Mouse (Mus musculus) Patski (cell line): ENCODE results near the gene Id1. TPM values are rescaled to one million over a fixed set of nuclear protein-coding genes. Genes with fewer than 3 reads are reported as not detected.

Experiments
- ATAC-seq: fragments of 100-300 bp; one replicate; pipeline ENCODE4 v1.8.0; 2021
- CTCF ChIA-PET: fragments of 350-600 bp; sonication (Branson Sonifier 250); formaldehyde crosslinking; loops from one replicate; lab custom pipeline; 2022; ENCODE audit warnings: inconsistent platforms; lab: Charles Lee
- POLR2A ChIA-PET: fragments of 350-600 bp; sonication (Branson Sonifier 250); formaldehyde crosslinking; loops from one replicate; lab custom pipeline; 2022; ENCODE audit warnings: antibody characterized with exemption, inconsistent platforms; lab: Charles Lee
- DNase-seq: peaks from one replicate; pipeline ENCODE4 v3.0.0-alpha.2; 2011; ENCODE audit warnings: low read depth, low spot score
- H3K27me3 ChIP-seq: fragments of 371-371 bp; one replicate; pipeline ENCODE4 v1.5.1; 2021
- CTCF ChIP-seq: fragments of 100-300 bp; IDR thresholded peaks from one replicate; pipeline ENCODE4 v1.5.1; 2021
- in situ Hi-C: fragments of 300-500 bp; cut with MboI; formaldehyde crosslinking; loops from 3 replicates; pipeline ENCODE4 v1.11.1; 2018; ENCODE audit warnings: low pct_unique_long_range_greater_than_20kb, mixed read lengths
- polyA plus RNA-seq: library from polyadenylated mRNA; unstranded; gene quantifications from one replicate; pipeline ENCODE4 v1.2.3, GENCODE M21; 2021

Id1 gene
- polyA plus RNA-seq, 1 experiment from 2014 or later = 117 TPM

DNA sequence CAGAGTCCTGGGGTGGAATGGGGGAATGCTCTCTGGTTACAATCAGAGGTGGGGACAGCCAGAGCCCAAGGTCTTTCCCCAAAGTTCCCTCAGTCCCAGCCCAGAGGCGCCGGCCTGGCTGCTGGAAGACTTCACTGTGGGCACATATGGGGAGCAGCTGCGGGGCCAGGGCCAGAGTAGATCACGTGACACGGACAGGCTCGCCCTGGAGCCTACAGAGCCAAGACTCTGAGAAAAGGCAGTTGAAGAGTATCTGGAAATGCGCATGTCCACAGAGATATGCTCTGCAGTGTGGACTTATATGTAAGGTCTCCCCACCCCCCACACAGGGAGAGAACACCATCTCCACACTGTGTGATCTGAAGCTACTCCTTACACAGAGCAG lies 6.4 kb upstream of the Id1 start:
- ChIA-PET POLR2A (no interaction called here), CTCF (interaction anchor here (1.6 kb wide), 1 partner anchor 13 kb away, joined by 3 read pairs; no protein-coding TSS in a partner anchor)
- DNase-seq (no peak), ATAC-seq (no peak)
- in situ Hi-C loops = no loop called here
- H3K27me3 ChIP-seq = no peaks in the 10 kb centered on the region
- TF ChIP-seq CTCF = no peak

DNA sequence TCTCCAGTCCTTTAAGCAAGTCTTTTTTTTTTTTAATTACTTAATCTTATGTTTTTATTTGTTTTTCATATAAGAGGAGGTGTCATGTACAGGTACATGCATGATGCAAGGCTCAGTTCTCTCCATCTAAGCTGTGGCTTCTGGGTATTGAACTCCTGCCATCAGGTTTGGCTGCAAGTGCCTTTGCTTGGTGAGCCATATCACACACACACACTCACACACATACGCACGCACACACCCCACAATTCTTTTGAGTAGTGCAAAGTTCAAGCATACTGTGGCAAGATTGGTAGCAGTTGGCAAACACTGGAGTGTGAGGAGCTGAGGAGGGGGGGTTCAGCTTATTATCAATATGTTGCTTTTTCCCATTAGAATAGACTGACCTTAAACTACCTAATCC lies 2.9 kb upstream of the Id1 start:
- H3K27me3 ChIP-seq = no peaks in the 10 kb centered on the region
- no peak for DNase-seq
- ATAC-seq = no peak
- in situ Hi-C loops = no loop called here
- TF ChIP-seq CTCF = no peak
- ChIA-PET CTCF (interaction anchor here (0.9 kb wide), 1 partner anchor 13 kb away, joined by 3 read pairs; no protein-coding TSS in a partner anchor), POLR2A (interaction anchor here (0.9 kb wide), 1 partner anchor 28 kb away, joined by 3 read pairs; no protein-coding TSS in a partner anchor)

DNA sequence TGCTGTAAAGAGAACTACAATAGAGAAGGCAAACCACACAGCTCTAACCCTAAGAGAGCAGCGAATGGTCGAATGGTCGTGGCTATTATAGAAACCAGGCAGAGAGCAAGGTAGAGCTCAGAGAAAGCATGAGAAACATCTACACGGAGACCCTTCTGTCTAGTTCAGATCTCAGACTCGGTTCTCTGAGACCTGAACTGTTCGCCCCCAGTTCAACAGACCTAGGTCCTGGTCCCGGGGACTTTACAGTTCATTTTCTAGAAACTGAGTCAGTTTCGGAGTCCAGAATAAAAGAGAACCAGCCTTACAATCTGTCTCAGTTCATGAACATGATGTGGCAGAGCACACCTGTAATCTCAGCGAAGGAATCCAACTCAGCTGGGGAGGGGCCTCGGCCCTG lies 1.6 kb upstream of the Id1 start:
- H3K27me3 ChIP-seq = no peaks in the 10 kb centered on the region
- in situ Hi-C loops = no loop called here
- ChIA-PET CTCF (interaction anchor here (1.1 kb wide), 1 partner anchor 11 kb away, joined by 3 read pairs; no protein-coding TSS in a partner anchor), POLR2A (interaction anchor here (0.8 kb wide), 1 partner anchor 12 kb away, joined by 4 read pairs; no protein-coding TSS in a partner anchor)
- TF ChIP-seq CTCF = no peak
- DNase-seq (no peak), ATAC-seq (no peak)

DNA sequence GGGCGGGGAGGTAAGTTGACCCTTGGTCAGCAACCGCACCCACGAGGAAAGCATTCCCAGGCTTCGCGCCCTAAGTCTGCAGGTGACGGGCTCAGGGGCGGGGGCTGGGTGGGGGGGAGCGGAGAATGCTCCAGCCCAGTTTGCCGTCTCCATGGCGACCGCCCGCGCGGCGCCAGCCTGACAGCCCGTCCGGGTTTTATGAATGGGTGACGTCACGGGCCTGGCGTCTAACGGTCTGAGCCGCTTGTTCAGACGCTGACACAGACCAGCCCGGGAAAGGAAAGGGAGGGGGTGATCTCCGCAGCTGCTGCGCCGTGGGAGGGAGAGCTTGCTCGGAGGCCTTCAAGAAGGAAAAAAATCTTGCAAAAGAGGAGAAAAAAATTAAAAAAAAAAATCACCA lies 1.1 kb upstream of the Id1 start:
- DNase-seq = no peak
- TF ChIP-seq CTCF = no peak
- ChIA-PET CTCF (interaction anchor here (2.5 kb wide), 1 partner anchor 38 kb away, joined by 14 read pairs; no protein-coding TSS in a partner anchor), POLR2A (interaction anchor here (0.8 kb wide), 1 partner anchor 12 kb away, joined by 4 read pairs; no protein-coding TSS in a partner anchor)
- ATAC-seq = peak; percentile 45
- no peaks in the 10 kb centered on the region for H3K27me3 ChIP-seq
- in situ Hi-C loops = loop anchor here (5.0 kb wide), 1 partner anchor 172 kb away; no protein-coding TSS in a partner anchor

DNA sequence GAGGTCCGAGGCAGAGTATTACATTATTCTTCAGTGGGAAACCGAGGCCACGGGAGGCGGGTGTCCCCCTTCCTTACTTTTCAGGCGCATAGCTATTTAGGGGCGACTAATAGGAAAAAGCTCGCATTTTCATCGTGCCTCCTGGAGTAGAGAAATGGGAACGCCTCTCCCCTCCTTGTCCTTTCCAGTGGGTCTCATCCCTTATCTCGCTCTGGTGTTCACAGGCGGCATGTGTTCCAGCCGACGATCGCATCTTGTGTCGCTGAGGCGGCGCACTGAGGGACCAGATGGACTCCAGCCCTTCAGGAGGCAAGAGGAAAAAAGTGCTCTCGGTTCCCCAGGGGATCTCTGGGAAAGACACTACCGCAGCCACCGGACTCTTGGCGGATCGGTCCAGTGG lies 697 bp downstream of the Id1 start:
- DNase-seq = no peak
- in situ Hi-C loops = loop anchor here (5.0 kb wide), 1 partner anchor 171 kb away; no protein-coding TSS in a partner anchor

DNA sequence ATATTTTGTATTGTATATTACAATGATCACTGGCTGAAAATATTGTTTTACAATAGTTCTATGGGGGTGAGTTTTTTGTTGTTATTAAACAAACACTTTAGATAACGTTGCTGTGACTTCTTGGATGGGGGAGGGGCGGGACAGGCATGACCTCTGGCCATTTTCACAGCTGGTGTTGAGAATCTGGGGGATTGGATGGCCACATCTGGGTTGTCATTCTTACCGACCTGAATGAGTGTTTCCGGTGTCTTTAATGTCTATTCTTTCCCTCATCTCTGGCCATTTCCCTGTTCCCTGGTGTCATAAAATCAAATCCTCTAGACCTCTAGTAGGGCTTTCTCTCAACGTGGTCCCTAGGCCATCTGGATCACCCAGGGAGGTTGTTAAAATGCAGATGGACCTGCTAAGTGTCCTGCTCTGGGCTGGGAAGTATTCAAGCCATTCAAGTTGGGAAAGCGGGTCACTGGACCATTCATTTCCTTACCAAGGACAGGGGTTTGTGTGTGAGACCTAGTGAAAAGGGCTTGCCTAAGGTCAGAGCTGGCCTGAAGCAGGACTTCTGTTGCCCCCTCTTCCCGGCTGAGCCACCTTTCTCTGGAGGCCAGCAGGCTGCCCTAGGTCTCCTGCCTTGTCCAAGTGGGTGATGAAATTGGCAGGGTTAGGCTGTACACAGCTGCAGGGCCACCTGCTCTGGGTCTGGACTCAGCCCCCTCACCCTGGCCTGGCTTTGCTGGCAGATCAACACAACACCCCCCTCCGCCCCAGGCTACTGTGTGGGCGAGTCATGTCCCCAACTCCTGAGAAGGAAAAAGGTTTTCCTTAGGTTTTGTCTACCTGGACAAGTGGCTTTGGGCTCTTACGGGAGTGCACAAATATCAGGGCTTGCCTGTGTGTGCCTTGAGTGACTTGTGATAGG lies 1.5 kb downstream of the Id1 start:
- no peak for TF ChIP-seq CTCF
- ChIA-PET CTCF (interaction anchor here (1.4 to 2.5 kb wide), 2 partner anchors 40 to 92 kb away, joined by 3 to 14 read pairs; no protein-coding TSS in a partner anchor), POLR2A (interaction anchor here (0.5 to 1.1 kb wide), 7 partner anchors 20 to 822 kb away, joined by 3 to 6 read pairs (median 3); no protein-coding TSS in a partner anchor)
- no peak for DNase-seq
- no peaks in the 10 kb centered on the region for H3K27me3 ChIP-seq
- in situ Hi-C loops = loop anchor here (5.0 kb wide), 1 partner anchor 170 kb away; no protein-coding TSS in a partner anchor
- no peak for ATAC-seq

More for the DNA sequence above, 697 bp downstream of the Id1 start:
- ChIA-PET CTCF (interaction anchor here (2.5 kb wide), 1 partner anchor 40 kb away, joined by 14 read pairs; no protein-coding TSS in a partner anchor), POLR2A (interaction anchor here (0.6 to 1.1 kb wide), 8 partner anchors 19 to 93 kb away, joined by 3 to 4 read pairs (median 3); no protein-coding TSS in a partner anchor)
- TF ChIP-seq CTCF = no peak
- H3K27me3 ChIP-seq = no peaks in the 10 kb centered on the region
- no peak for ATAC-seq

DNA sequence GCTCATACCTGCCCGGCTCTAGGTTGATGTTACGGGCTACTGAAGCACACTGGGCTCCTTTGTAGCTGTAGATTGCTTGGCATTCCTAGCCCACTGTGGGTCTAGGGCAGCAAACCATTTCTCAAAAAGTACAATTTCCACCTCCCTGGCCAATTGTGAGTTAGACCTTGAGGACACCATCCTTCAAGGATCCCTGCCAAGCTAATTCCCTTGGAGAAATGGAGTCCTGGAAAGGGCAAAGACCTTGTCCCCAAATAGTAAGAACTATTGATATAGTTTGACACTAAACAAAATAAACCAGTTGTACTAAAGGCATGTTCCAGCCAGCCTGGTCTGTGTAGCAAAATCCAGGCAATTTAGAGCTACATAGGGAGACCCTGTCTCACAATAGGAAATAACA lies 2.3 kb downstream of the Id1 start:
- CTCF ChIA-PET = interaction anchor here (1.1 to 1.4 kb wide), 3 partner anchors 42 to 91 kb away, joined by 3 to 4 read pairs (median 3); no protein-coding TSS in a partner anchor
- H3K27me3 ChIP-seq = no peaks in the 10 kb centered on the region
- in situ Hi-C loops = loop anchor here (5.0 kb wide), 1 partner anchor 169 kb away; no protein-coding TSS in a partner anchor
- POLR2A ChIA-PET = interaction anchor here (0.5 to 1.1 kb wide), 3 partner anchors 37 to 91 kb away, joined by 3 to 6 read pairs (median 3); no protein-coding TSS in a partner anchor
- DNase-seq (no peak), ATAC-seq (no peak)
- no peak for TF ChIP-seq CTCF

DNA sequence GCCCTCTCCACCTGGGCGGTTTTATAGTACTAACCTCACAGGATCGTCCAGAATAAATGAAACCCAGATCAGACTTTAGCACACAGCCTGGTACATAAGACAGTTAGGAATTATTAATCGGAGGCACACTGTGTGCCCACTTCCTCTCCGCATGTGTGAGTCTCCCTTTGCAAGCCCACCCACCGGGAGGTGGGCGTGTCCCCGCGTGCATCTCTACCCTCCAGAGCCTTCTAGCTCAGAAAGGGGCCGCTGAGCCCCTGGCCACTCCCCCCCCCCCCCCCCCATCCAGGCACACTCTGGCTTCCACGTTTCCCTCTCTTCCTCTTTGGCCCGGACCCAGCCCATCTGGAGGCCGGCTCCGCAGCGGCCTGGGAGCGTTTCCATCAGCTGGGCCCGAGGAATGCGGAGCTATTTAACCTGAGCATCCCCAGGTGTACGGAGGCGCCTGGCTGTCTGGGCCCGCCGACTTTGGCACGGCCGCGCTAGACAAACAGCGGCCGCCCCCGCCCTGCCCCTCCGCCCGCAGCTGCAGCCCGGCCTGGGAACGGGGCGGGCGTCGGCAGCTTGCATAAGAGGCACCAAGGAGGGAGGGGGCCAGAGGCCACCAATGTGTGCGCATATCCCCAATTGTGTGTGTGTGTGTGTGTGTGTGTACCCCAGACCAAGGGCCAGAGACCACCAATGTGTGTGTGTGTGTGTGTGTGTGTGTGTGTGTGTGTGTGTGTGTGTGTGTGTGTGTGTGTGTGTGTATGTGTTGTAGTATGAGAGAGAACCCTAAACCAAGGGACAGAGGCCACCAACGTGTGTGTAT lies 3.2 kb downstream of the Id1 start:
- in situ Hi-C loops = loop anchor here (5.0 kb wide), 1 partner anchor 168 kb away; no protein-coding TSS in a partner anchor
- CTCF ChIA-PET = interaction anchor here (0.8 to 4.0 kb wide), 5 partner anchors 28 to 90 kb away, joined by 3 to 21 read pairs (median 3); no protein-coding TSS in a partner anchor
- POLR2A ChIA-PET = interaction anchor here (0.5 to 1.4 kb wide), 4 partner anchors 13 to 65 kb away, joined by 3 to 4 read pairs (median 3); no protein-coding TSS in a partner anchor
- peak; percentile 18 for ATAC-seq
- no peaks in the 10 kb centered on the region for H3K27me3 ChIP-seq
- TF ChIP-seq CTCF = no peak
- DNase-seq = no peak

DNA sequence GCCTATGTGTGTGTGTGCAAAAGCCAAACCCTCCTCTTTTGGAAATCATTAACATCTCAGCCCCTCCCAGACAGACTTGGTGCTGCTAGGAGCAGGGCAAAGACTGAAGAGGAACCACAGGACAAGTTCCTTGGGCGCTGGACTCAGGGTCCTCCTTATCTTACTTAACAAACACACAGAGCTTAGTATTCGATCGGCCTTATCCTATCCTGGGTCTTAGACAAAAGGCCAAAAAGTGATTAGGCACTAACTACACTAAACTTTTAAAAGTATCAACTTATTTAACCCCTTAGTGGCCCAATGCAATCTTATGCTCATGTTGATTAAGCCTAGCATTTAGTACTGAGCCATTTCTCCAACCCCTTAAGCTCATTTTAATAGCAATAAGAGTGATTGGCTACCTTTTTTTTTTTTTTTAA lies 3.8 kb downstream of the Id1 start:
- ATAC-seq (peak; percentile 22), DNase-seq (no peak)
- ChIA-PET POLR2A (interaction anchor here (0.6 to 1.4 kb wide), 4 partner anchors 12 to 91 kb away, joined by 3 to 6 read pairs (median 4); no protein-coding TSS in a partner anchor), CTCF (interaction anchor here (0.8 to 4.0 kb wide), 4 partner anchors 27 to 61 kb away, joined by 3 to 21 read pairs (median 6); no protein-coding TSS in a partner anchor)
- no peaks in the 10 kb centered on the region for H3K27me3 ChIP-seq
- in situ Hi-C loops = loop anchor here (5.0 to 10.0 kb wide), 4 partner anchors 38 to 167 kb away; no protein-coding TSS in a partner anchor
- no peak for TF ChIP-seq CTCF
